Mouse (Mus musculus): ENCODE results near the gene D1Pas1. TPM values are rescaled to one million over a fixed set of nuclear protein-coding genes. Genes with fewer than 3 reads are reported as not detected.

The D1Pas1 gene
- total and polyA plus RNA-seq, 3 experiments, result 0.27 TPM; not detected in 2

GRCm38 (mm10) chr1:187011601-187012000, 44.4 kb downstream of the D1Pas1 start:
- no peak for DNase-seq (ENCODE audit: low spot score)
- no peaks in the 10 kb centered on the region for H3K36me3 ChIP-seq (replicated peaks)
- no peak for ATAC-seq (ENCODE audit: extremely low read depth, insufficient number of reproducible peaks, low FRiP score, poor library complexity, severe bottlenecking)
- H3K4me3 ChIP-seq (ENCODE audit: low read depth, low read length), result no peak overlapping the region
- H3K27me3 ChIP-seq (ENCODE audit: insufficient read depth, low read length), result no peaks in the 10 kb centered on the region
- peaks cover 63% of the 10 kb centered on the region for H3K9me3 ChIP-seq (replicated peaks)
- no peak for TF ChIP-seq CTCF (IDR thresholded peaks at IDR 0.05; ENCODE audit: low read depth, low read length)
- no peak for TF ChIP-seq POLR2AphosphoS5 (IDR thresholded peaks at IDR 0.05; ENCODE audit: insufficient replicate concordance, low read depth, low read length)
- no peak for TF ChIP-seq TAL1 (conservative IDR thresholded peaks at IDR 0.05; ENCODE audit: low read depth, low read length)
- no peak for TF ChIP-seq GATA2 (IDR thresholded peaks at IDR 0.05; ENCODE audit: borderline replicate concordance, low read depth, low read length)
- no peak for TF ChIP-seq GATA1 (IDR thresholded peaks at IDR 0.05; ENCODE audit: borderline replicate concordance, low read length)
- H3K4me1 ChIP-seq (ENCODE audit: insufficient read depth, low read depth, low read length), result no peaks in the 10 kb centered on the region

GRCm38 (mm10) chr1:187014141-187014540, 46.9 kb downstream of the D1Pas1 start:
- no peak for ATAC-seq (ENCODE audit: extremely low read depth, insufficient number of reproducible peaks, low FRiP score, poor library complexity, severe bottlenecking)
- no peaks in the 10 kb centered on the region for H3K27me3 ChIP-seq (ENCODE audit: insufficient read depth, low read length)
- no peak for TF ChIP-seq TAL1 (conservative IDR thresholded peaks at IDR 0.05; ENCODE audit: low read depth, low read length)
- no peak for TF ChIP-seq GATA1 (IDR thresholded peaks at IDR 0.05; ENCODE audit: borderline replicate concordance, low read length)
- no peak for TF ChIP-seq POLR2AphosphoS5 (IDR thresholded peaks at IDR 0.05; ENCODE audit: insufficient replicate concordance, low read depth, low read length)
- TF ChIP-seq GATA2 (IDR thresholded peaks at IDR 0.05; ENCODE audit: borderline replicate concordance, low read depth, low read length), result no peak
- no peak for TF ChIP-seq CTCF (IDR thresholded peaks at IDR 0.05; ENCODE audit: low read depth, low read length)
- H3K9me3 ChIP-seq (replicated peaks), result peaks cover 63% of the 10 kb centered on the region
- H3K36me3 ChIP-seq (replicated peaks), result no peaks in the 10 kb centered on the region
- H3K4me1 ChIP-seq (ENCODE audit: insufficient read depth, low read depth, low read length), result no peaks in the 10 kb centered on the region
- H3K4me3 ChIP-seq (ENCODE audit: low read depth, low read length), result no peak overlapping the region
- no peak for DNase-seq (ENCODE audit: low spot score)

GRCm38 (mm10) chr1:187015673-187016072, 48.5 kb downstream of the D1Pas1 start:
- TF ChIP-seq GATA1 (IDR thresholded peaks at IDR 0.05; ENCODE audit: borderline replicate concordance, low read length), result no peak
- no peak for TF ChIP-seq TAL1 (conservative IDR thresholded peaks at IDR 0.05; ENCODE audit: low read depth, low read length)
- no peak for TF ChIP-seq GATA2 (IDR thresholded peaks at IDR 0.05; ENCODE audit: borderline replicate concordance, low read depth, low read length)
- TF ChIP-seq POLR2AphosphoS5 (IDR thresholded peaks at IDR 0.05; ENCODE audit: insufficient replicate concordance, low read depth, low read length), result no peak
- no peak for TF ChIP-seq CTCF (IDR thresholded peaks at IDR 0.05; ENCODE audit: low read depth, low read length)
- DNase-seq (ENCODE audit: low spot score), result no peak
- H3K27me3 ChIP-seq (ENCODE audit: insufficient read depth, low read length), result no peaks in the 10 kb centered on the region
- H3K36me3 ChIP-seq (replicated peaks), result no peaks in the 10 kb centered on the region
- H3K9me3 ChIP-seq (replicated peaks), result peaks cover 60% of the 10 kb centered on the region
- no peaks in the 10 kb centered on the region for H3K4me1 ChIP-seq (ENCODE audit: insufficient read depth, low read depth, low read length)
- H3K4me3 ChIP-seq (ENCODE audit: low read depth, low read length), result no peak overlapping the region
- ATAC-seq (ENCODE audit: extremely low read depth, insufficient number of reproducible peaks, low FRiP score, poor library complexity, severe bottlenecking), result no peak

GRCm38 (mm10) chr1:187016116-187016515, 48.9 kb downstream of the D1Pas1 start:
- ATAC-seq (ENCODE audit: extremely low read depth, insufficient number of reproducible peaks, low FRiP score, poor library complexity, severe bottlenecking), result no peak
- peaks cover 60% of the 10 kb centered on the region for H3K9me3 ChIP-seq (replicated peaks)
- no peaks in the 10 kb centered on the region for H3K36me3 ChIP-seq (replicated peaks)
- H3K4me3 ChIP-seq (ENCODE audit: low read depth, low read length), result no peak overlapping the region
- no peaks in the 10 kb centered on the region for H3K4me1 ChIP-seq (ENCODE audit: insufficient read depth, low read depth, low read length)
- DNase-seq (ENCODE audit: low spot score), result no peak
- no peaks in the 10 kb centered on the region for H3K27me3 ChIP-seq (ENCODE audit: insufficient read depth, low read length)
- TF ChIP-seq TAL1 (conservative IDR thresholded peaks at IDR 0.05; ENCODE audit: low read depth, low read length) (no peak), CTCF (IDR thresholded peaks at IDR 0.05; ENCODE audit: low read depth, low read length) (no peak), GATA1 (IDR thresholded peaks at IDR 0.05; ENCODE audit: borderline replicate concordance, low read length) (no peak), GATA2 (IDR thresholded peaks at IDR 0.05; ENCODE audit: borderline replicate concordance, low read depth, low read length) (no peak), POLR2AphosphoS5 (IDR thresholded peaks at IDR 0.05; ENCODE audit: insufficient replicate concordance, low read depth, low read length) (no peak)

- Histone ChIP-seq H3K4me3 (ENCODE audit: low read depth, low read length) (no peak overlapping the region), H3K4me1 (ENCODE audit: insufficient read depth, low read depth, low read length) (no peaks in the 10 kb centered on the region), H3K9me3 (replicated peaks) (peaks cover 43% of the 10 kb centered on the region), H3K27me3 (ENCODE audit: insufficient read depth, low read length) (no peaks in the 10 kb centered on the region), H3K36me3 (replicated peaks) (no peaks in the 10 kb centered on the region)
- DNase-seq (ENCODE audit: low spot score), result no peak
- ATAC-seq (ENCODE audit: extremely low read depth, insufficient number of reproducible peaks, low FRiP score, poor library complexity, severe bottlenecking), result no peak
- no peak for TF ChIP-seq CTCF (IDR thresholded peaks at IDR 0.05; ENCODE audit: low read depth, low read length)
- TF ChIP-seq POLR2AphosphoS5 (IDR thresholded peaks at IDR 0.05; ENCODE audit: insufficient replicate concordance, low read depth, low read length), result no peak
- TF ChIP-seq GATA1 (IDR thresholded peaks at IDR 0.05; ENCODE audit: borderline replicate concordance, low read length), result no peak
- no peak for TF ChIP-seq GATA2 (IDR thresholded peaks at IDR 0.05; ENCODE audit: borderline replicate concordance, low read depth, low read length)
- TF ChIP-seq TAL1 (conservative IDR thresholded peaks at IDR 0.05; ENCODE audit: low read depth, low read length), result no peak
Observed at GRCm38 (mm10) chr1:187020011-187020410, 52.8 kb downstream of the D1Pas1 start.

Other genes with a start within 250 kb of the D1Pas1 start
- gene Rrp15, start 218.1 kb upstream of the D1Pas1 start, total RNA-seq (2014; fragmentation: Nextera tagmentation), result 23.1 and 28.5 TPM in 2 replicates
- 62.3 and 71.9 TPM in 2 replicates for gene Rrp15, start 218.1 kb upstream of the D1Pas1 start, total RNA-seq (2017)
- gene Rrp15, start 218.1 kb upstream of the D1Pas1 start, polyA plus RNA-seq (2012), result 11.9 and 12.4 TPM in 2 replicates
- 3.8 TPM in 1 of 2 replicates, not detected in the other for gene Spata17, start 248.0 kb downstream of the D1Pas1 start, total RNA-seq (2014; fragmentation: Nextera tagmentation)
- gene Spata17, start 248.0 kb downstream of the D1Pas1 start, total RNA-seq (2017), result 0.66 and 0.93 TPM in 2 replicates
- not detected in 2 replicates for gene Spata17, start 248.0 kb downstream of the D1Pas1 start, polyA plus RNA-seq (2012)
- 17.6 and 26.6 TPM in 2 replicates for gene Gpatch2, start 248.1 kb downstream of the D1Pas1 start, total RNA-seq (2014; fragmentation: Nextera tagmentation)
- 24.6 and 28.5 TPM in 2 replicates for gene Gpatch2, start 248.1 kb downstream of the D1Pas1 start, total RNA-seq (2017)
- gene Gpatch2, start 248.1 kb downstream of the D1Pas1 start, polyA plus RNA-seq (2012), result 8.9 and 12.5 TPM in 2 replicates

Data from G1E (cell line).